Mouse (Mus musculus): Measurements from ENCODE around the gene Olfr266. TPM values are rescaled to one million over a fixed set of nuclear protein-coding genes. Genes with fewer than 3 reads are reported as not detected.

Olfr266 gene
- not detected in 2 replicates for polyA plus RNA-seq (2015; fragmentation: Nextera tagmentation; extraction: Ambion mirVana)

- no peaks in the 10 kb centered on the region for H3K27me3 ChIP-seq
- no peak within 1 kb of the TSS for H3K9ac ChIP-seq
- H3K4me1 ChIP-seq (replicated peaks): no peaks in the 10 kb centered on the region
- H3K9me3 ChIP-seq (replicated peaks): no peaks in the 10 kb centered on the region
- no peak within 1 kb of the TSS for H3K27ac ChIP-seq (replicated peaks)
- no peak for ATAC-seq (ENCODE audit: insufficient read depth)
- H3K36me3 ChIP-seq (replicated peaks): no peaks in the 10 kb centered on the region
- no peak within 1 kb of the TSS for H3K4me3 ChIP-seq (replicated peaks)
- H3K4me2 ChIP-seq: no peak within 1 kb of the TSS
- 59% methylated on average over 1 of the region's 1 CpGs for WGBS (ENCODE audit: insufficient replicate concordance)
Measured at GRCm38 (mm10) chr3:106826187-106826586, at the start of gene Olfr266. Gene Olfr266, minus strand, starts transcription at chr3:106826287.

GRCm38 (mm10) chr3:106875626-106876025, 49.5 kb upstream of the Olfr266 start:
- no peak overlapping the region for H3K9ac ChIP-seq
- H3K9me3 ChIP-seq (replicated peaks): no peaks in the 10 kb centered on the region
- WGBS (ENCODE audit: insufficient replicate concordance): 82% methylated on average over 1 of the region's 1 CpGs
- H3K27ac ChIP-seq (replicated peaks): no peak overlapping the region
- ATAC-seq (ENCODE audit: insufficient read depth): no peak
- no peak overlapping the region for H3K4me3 ChIP-seq (replicated peaks)
- H3K27me3 ChIP-seq: no peaks in the 10 kb centered on the region
- H3K4me2 ChIP-seq: no peak overlapping the region
- H3K4me1 ChIP-seq (replicated peaks): no peaks in the 10 kb centered on the region
- H3K36me3 ChIP-seq (replicated peaks): no peaks in the 10 kb centered on the region

GRCm38 (mm10) chr3:106872893-106873292, 46.8 kb upstream of the Olfr266 start:
- no peak overlapping the region for H3K4me2 ChIP-seq
- no peaks in the 10 kb centered on the region for H3K9me3 ChIP-seq (replicated peaks)
- ATAC-seq (ENCODE audit: insufficient read depth): no peak
- no peaks in the 10 kb centered on the region for H3K4me1 ChIP-seq (replicated peaks)
- H3K27ac ChIP-seq (replicated peaks): no peak overlapping the region
- H3K4me3 ChIP-seq (replicated peaks): no peak overlapping the region
- no peak overlapping the region for H3K9ac ChIP-seq
- H3K36me3 ChIP-seq (replicated peaks): no peaks in the 10 kb centered on the region
- no peaks in the 10 kb centered on the region for H3K27me3 ChIP-seq

- Histone ChIP-seq H3K27me3 (no peaks in the 10 kb centered on the region), H3K27ac (replicated peaks) (no peak overlapping the region), H3K4me1 (replicated peaks) (no peaks in the 10 kb centered on the region), H3K4me3 (replicated peaks) (no peak overlapping the region), H3K4me2 (no peak overlapping the region), H3K9me3 (replicated peaks) (no peaks in the 10 kb centered on the region), H3K36me3 (replicated peaks) (no peaks in the 10 kb centered on the region), H3K9ac (no peak overlapping the region)
- WGBS (ENCODE audit: insufficient replicate concordance): 25% methylated on average over 1 of the region's 1 CpGs
- no peak for ATAC-seq (ENCODE audit: insufficient read depth)
Measured at GRCm38 (mm10) chr3:106832107-106832506, 6.0 kb upstream of the Olfr266 start.

- Histone ChIP-seq H3K27me3 (no peaks in the 10 kb centered on the region), H3K4me3 (replicated peaks) (no peak overlapping the region), H3K27ac (replicated peaks) (no peak overlapping the region), H3K4me1 (replicated peaks) (no peaks in the 10 kb centered on the region), H3K4me2 (no peak overlapping the region), H3K9me3 (replicated peaks) (no peaks in the 10 kb centered on the region), H3K9ac (no peak overlapping the region), H3K36me3 (replicated peaks) (no peaks in the 10 kb centered on the region)
- no peak for ATAC-seq (ENCODE audit: insufficient read depth)
- 54% methylated on average over 2 of the region's 2 CpGs for WGBS (ENCODE audit: insufficient replicate concordance)
Measured at GRCm38 (mm10) chr3:106817676-106818075, 8.4 kb downstream of the Olfr266 start.

- Histone ChIP-seq H3K27me3 (no peaks in the 10 kb centered on the region), H3K36me3 (replicated peaks) (no peaks in the 10 kb centered on the region), H3K4me1 (replicated peaks) (no peaks in the 10 kb centered on the region), H3K9me3 (replicated peaks) (no peaks in the 10 kb centered on the region), H3K27ac (replicated peaks) (no peak overlapping the region), H3K4me3 (replicated peaks) (no peak overlapping the region), H3K9ac (no peak overlapping the region), H3K4me2 (no peak overlapping the region)
- whole genome bisulfite sequencing (ENCODE audit: insufficient replicate concordance): 36% methylated on average over 2 of the region's 2 CpGs
- ATAC-seq (ENCODE audit: insufficient read depth): no peak
Measured at GRCm38 (mm10) chr3:106808972-106809695, 17.0 kb downstream of the Olfr266 start.

- Histone ChIP-seq H3K27ac (replicated peaks) (no peak overlapping the region), H3K4me1 (replicated peaks) (no peaks in the 10 kb centered on the region), H3K27me3 (no peaks in the 10 kb centered on the region), H3K36me3 (replicated peaks) (no peaks in the 10 kb centered on the region), H3K4me3 (replicated peaks) (no peak overlapping the region), H3K9ac (no peak overlapping the region), H3K4me2 (no peak overlapping the region), H3K9me3 (replicated peaks) (no peaks in the 10 kb centered on the region)
- ATAC-seq (ENCODE audit: insufficient read depth): no peak
Measured at GRCm38 (mm10) chr3:106798079-106798478, 28.0 kb downstream of the Olfr266 start.

- no peak for ATAC-seq (ENCODE audit: insufficient read depth)
- 22% methylated on average over 2 of the region's 2 CpGs for WGBS (ENCODE audit: insufficient replicate concordance)
Measured at GRCm38 (mm10) chr3:106789930-106790329, 36.2 kb downstream of the Olfr266 start, which contains the start of gene Cd53. Gene Cd53, minus strand, starts transcription at chr3:106790149.

GRCm38 (mm10) chr3:106788440-106788887, 37.6 kb downstream of the Olfr266 start:
- peak; percentile 56; the same call in 1 of the 2 replicates for ATAC-seq (ENCODE audit: insufficient read depth)
- WGBS (ENCODE audit: insufficient replicate concordance): 9% methylated on average over 2 of the region's 2 CpGs
- Histone ChIP-seq H3K36me3 (replicated peaks) (no peaks in the 10 kb centered on the region), H3K9me3 (replicated peaks) (no peaks in the 10 kb centered on the region), H3K27ac (replicated peaks) (peak overlapping the region; percentile 24), H3K4me1 (replicated peaks) (no peaks in the 10 kb centered on the region), H3K4me2 (no peak overlapping the region), H3K9ac (no peak overlapping the region), H3K4me3 (replicated peaks) (0 out of 2 replicates have a peak overlapping the region, but pooled peaks have one; percentile 24), H3K27me3 (no peaks in the 10 kb centered on the region)

More at GRCm38 (mm10) chr3:106789930-106790329, 36.2 kb downstream of the Olfr266 start, which contains the start of gene Cd53:
- H3K4me3 ChIP-seq (replicated peaks): peak within 1 kb of the TSS; percentile 24
- H3K4me1 ChIP-seq (replicated peaks): no peaks in the 10 kb centered on the region
- H3K27me3 ChIP-seq: no peaks in the 10 kb centered on the region
- no peak within 1 kb of the TSS for H3K9ac ChIP-seq
- no peaks in the 10 kb centered on the region for H3K9me3 ChIP-seq (replicated peaks)
- H3K36me3 ChIP-seq (replicated peaks): no peaks in the 10 kb centered on the region
- peak within 1 kb of the TSS; percentile 24; the same call in 1 of the 2 replicates for H3K27ac ChIP-seq (replicated peaks)
- no peak within 1 kb of the TSS for H3K4me2 ChIP-seq

- Histone ChIP-seq H3K4me2 (no peak overlapping the region), H3K9me3 (replicated peaks) (no peaks in the 10 kb centered on the region), H3K4me3 (replicated peaks) (0 out of 2 replicates have a peak overlapping the region, but pooled peaks have one; percentile 15), H3K4me1 (replicated peaks) (no peaks in the 10 kb centered on the region), H3K9ac (no peak overlapping the region), H3K36me3 (replicated peaks) (no peaks in the 10 kb centered on the region), H3K27me3 (no peaks in the 10 kb centered on the region), H3K27ac (replicated peaks) (peak overlapping the region; percentile 24; the same call in 1 of the 2 replicates)
- peak; percentile 57; the same call in 1 of the 2 replicates for ATAC-seq (ENCODE audit: insufficient read depth)
Measured at GRCm38 (mm10) chr3:106787972-106788371, 38.1 kb downstream of the Olfr266 start.

GRCm38 (mm10) chr3:106785130-106785529, 41.0 kb downstream of the Olfr266 start:
- no peaks in the 10 kb centered on the region for H3K27me3 ChIP-seq
- no peaks in the 10 kb centered on the region for H3K36me3 ChIP-seq (replicated peaks)
- WGBS (ENCODE audit: insufficient replicate concordance): 40% methylated on average over 3 of the region's 3 CpGs
- no peak overlapping the region for H3K4me2 ChIP-seq
- H3K4me3 ChIP-seq (replicated peaks): no peak overlapping the region
- no peak overlapping the region for H3K9ac ChIP-seq
- no peak overlapping the region for H3K27ac ChIP-seq (replicated peaks)
- ATAC-seq (ENCODE audit: insufficient read depth): no peak
- H3K4me1 ChIP-seq (replicated peaks): no peaks in the 10 kb centered on the region
- H3K9me3 ChIP-seq (replicated peaks): no peaks in the 10 kb centered on the region

- Histone ChIP-seq H3K4me3 (replicated peaks) (no peak overlapping the region), H3K4me2 (no peak overlapping the region), H3K9me3 (replicated peaks) (no peaks in the 10 kb centered on the region), H3K9ac (no peak overlapping the region), H3K4me1 (replicated peaks) (no peaks in the 10 kb centered on the region), H3K27me3 (no peaks in the 10 kb centered on the region), H3K27ac (replicated peaks) (no peak overlapping the region), H3K36me3 (replicated peaks) (no peaks in the 10 kb centered on the region)
- no peak for ATAC-seq (ENCODE audit: insufficient read depth)
- 68% methylated on average over 1 of the region's 1 CpGs for WGBS (ENCODE audit: insufficient replicate concordance)
Measured at GRCm38 (mm10) chr3:106771834-106772233, 54.3 kb downstream of the Olfr266 start.

Measured in liver, embryonic 15.5 days (tissue).